Mouse (Mus musculus): ENCODE data around the gene H2-Q6. TPM values are rescaled to one million over a fixed set of nuclear protein-coding genes. Genes with fewer than 3 reads are reported as not detected.
"Not testable (repeated sequence)": the region's sequence is repeated elsewhere in the genome, so short reads cannot be mapped to it uniquely, and the experiment has no call there.

Gene H2-Q6
- total and polyA plus RNA-seq, 3 experiments = 1.2 to 40.3 (median 3.7) TPM

- H3K9ac ChIP-seq (ENCODE audit: low read depth, low read length); DNase-seq; H3K4me1 ChIP-seq (ENCODE audit: control insufficient read depth, insufficient read depth, low read length); H3K36me3 ChIP-seq (ENCODE audit: control insufficient read depth, insufficient read depth, low read length); H3K79me2 ChIP-seq (replicated peaks; ENCODE audit: control insufficient read depth, insufficient read depth, low read length); H3K27me3 ChIP-seq (ENCODE audit: control insufficient read depth, insufficient read depth, low read length); H3K4me3 ChIP-seq; H3K27ac ChIP-seq; intact Hi-C loops (cut with DNase I): not testable (repeated sequence)
- 83% methylated on average over 6 of the region's 6 CpGs for WGBS
Measured at GRCm38 (mm10) chr17:35428883-35429282, 4.2 kb downstream of the H2-Q6 start.

GRCm38 (mm10) chr17:35430671-35431070, 6.0 kb downstream of the H2-Q6 start:
- intact Hi-C loops (cut with DNase I); H3K9ac ChIP-seq (ENCODE audit: low read depth, low read length); H3K4me3 ChIP-seq; H3K36me3 ChIP-seq (ENCODE audit: control insufficient read depth, insufficient read depth, low read length); H3K27ac ChIP-seq; H3K79me2 ChIP-seq (replicated peaks; ENCODE audit: control insufficient read depth, insufficient read depth, low read length); H3K4me1 ChIP-seq (ENCODE audit: control insufficient read depth, insufficient read depth, low read length); H3K27me3 ChIP-seq (ENCODE audit: control insufficient read depth, insufficient read depth, low read length); DNase-seq: not testable (repeated sequence)
- WGBS = 80% methylated on average over 6 of the region's 6 CpGs

GRCm38 (mm10) chr17:35432167-35432566, 7.5 kb downstream of the H2-Q6 start:
- H3K27ac ChIP-seq; intact Hi-C loops (cut with DNase I); H3K36me3 ChIP-seq (ENCODE audit: control insufficient read depth, insufficient read depth, low read length); H3K79me2 ChIP-seq (replicated peaks; ENCODE audit: control insufficient read depth, insufficient read depth, low read length); H3K27me3 ChIP-seq (ENCODE audit: control insufficient read depth, insufficient read depth, low read length); H3K4me1 ChIP-seq (ENCODE audit: control insufficient read depth, insufficient read depth, low read length); H3K9ac ChIP-seq (ENCODE audit: low read depth, low read length); H3K4me3 ChIP-seq; DNase-seq: not testable (repeated sequence)
- WGBS = 84% methylated on average over 3 of the region's 3 CpGs

GRCm38 (mm10) chr17:35434836-35435235, 10.2 kb downstream of the H2-Q6 start:
- not testable (repeated sequence) for H3K27me3 ChIP-seq (ENCODE audit: control insufficient read depth, insufficient read depth, low read length)

GRCm38 (mm10) chr17:35435577-35435976, 10.9 kb downstream of the H2-Q6 start:
- H3K27ac ChIP-seq; H3K9ac ChIP-seq (ENCODE audit: low read depth, low read length); H3K79me2 ChIP-seq (replicated peaks; ENCODE audit: control insufficient read depth, insufficient read depth, low read length); H3K4me3 ChIP-seq; DNase-seq; H3K4me1 ChIP-seq (ENCODE audit: control insufficient read depth, insufficient read depth, low read length); H3K27me3 ChIP-seq (ENCODE audit: control insufficient read depth, insufficient read depth, low read length); H3K36me3 ChIP-seq (ENCODE audit: control insufficient read depth, insufficient read depth, low read length); intact Hi-C loops (cut with DNase I): not testable (repeated sequence)
- WGBS = 67% methylated on average over 3 of the region's 3 CpGs

More at GRCm38 (mm10) chr17:35434836-35435235, 10.2 kb downstream of the H2-Q6 start:
- H3K79me2 ChIP-seq (replicated peaks; ENCODE audit: control insufficient read depth, insufficient read depth, low read length); H3K36me3 ChIP-seq (ENCODE audit: control insufficient read depth, insufficient read depth, low read length); H3K9ac ChIP-seq (ENCODE audit: low read depth, low read length); H3K4me3 ChIP-seq; H3K27ac ChIP-seq; intact Hi-C loops (cut with DNase I); H3K4me1 ChIP-seq (ENCODE audit: control insufficient read depth, insufficient read depth, low read length); DNase-seq: not testable (repeated sequence)
- peak; percentile 57 for TF ChIP-seq CTCF (IDR thresholded peaks at IDR 0.05)
- WGBS = 10% methylated on average over 8 of the region's 8 CpGs

- H3K79me2 ChIP-seq (replicated peaks; ENCODE audit: control insufficient read depth, insufficient read depth, low read length); H3K36me3 ChIP-seq (ENCODE audit: control insufficient read depth, insufficient read depth, low read length); H3K9ac ChIP-seq (ENCODE audit: low read depth, low read length); H3K27me3 ChIP-seq (ENCODE audit: control insufficient read depth, insufficient read depth, low read length); DNase-seq; H3K4me3 ChIP-seq; intact Hi-C loops (cut with DNase I); H3K4me1 ChIP-seq (ENCODE audit: control insufficient read depth, insufficient read depth, low read length); H3K27ac ChIP-seq: not testable (repeated sequence)
- 51% methylated on average over 1 of the region's 1 CpGs for WGBS
Measured at GRCm38 (mm10) chr17:35437386-35437936, 12.8 kb downstream of the H2-Q6 start.

GRCm38 (mm10) chr17:35438395-35438794, 13.7 kb downstream of the H2-Q6 start:
- H3K27me3 ChIP-seq (ENCODE audit: control insufficient read depth, insufficient read depth, low read length); H3K9ac ChIP-seq (ENCODE audit: low read depth, low read length); H3K79me2 ChIP-seq (replicated peaks; ENCODE audit: control insufficient read depth, insufficient read depth, low read length); DNase-seq; H3K4me1 ChIP-seq (ENCODE audit: control insufficient read depth, insufficient read depth, low read length); H3K36me3 ChIP-seq (ENCODE audit: control insufficient read depth, insufficient read depth, low read length); H3K4me3 ChIP-seq; intact Hi-C loops (cut with DNase I); H3K27ac ChIP-seq: not testable (repeated sequence)
- 96% methylated on average over 3 of the region's 3 CpGs for WGBS

GRCm38 (mm10) chr17:35438885-35439284, 14.2 kb downstream of the H2-Q6 start, which contains the start of gene H2-Q7:
Gene H2-Q7 (plus strand): TSS chr17:35439155.
- H3K4me1 ChIP-seq (ENCODE audit: control insufficient read depth, insufficient read depth, low read length); H3K27me3 ChIP-seq (ENCODE audit: control insufficient read depth, insufficient read depth, low read length); H3K36me3 ChIP-seq (ENCODE audit: control insufficient read depth, insufficient read depth, low read length); H3K79me2 ChIP-seq (replicated peaks; ENCODE audit: control insufficient read depth, insufficient read depth, low read length); H3K27ac ChIP-seq; intact Hi-C loops (cut with DNase I): not testable (repeated sequence)
- H3K4me3 ChIP-seq = peak within 1 kb of the TSS; percentile 51
- 6% methylated on average over 18 of the region's 18 CpGs for WGBS
- DNase-seq = peak; percentile 81 to 88
- H3K9ac ChIP-seq (ENCODE audit: low read depth, low read length) = peak within 1 kb of the TSS; percentile 56

GRCm38 (mm10) chr17:35439295-35439747, 14.7 kb downstream of the H2-Q6 start:
- under 1% methylated on average over 48 of the region's 48 CpGs for WGBS
- peak in 1 of 2 experiments; percentile 50 for DNase-seq
- H3K79me2 ChIP-seq (replicated peaks; ENCODE audit: control insufficient read depth, insufficient read depth, low read length); intact Hi-C loops (cut with DNase I); H3K36me3 ChIP-seq (ENCODE audit: control insufficient read depth, insufficient read depth, low read length); H3K4me1 ChIP-seq (ENCODE audit: control insufficient read depth, insufficient read depth, low read length); H3K27ac ChIP-seq; H3K27me3 ChIP-seq (ENCODE audit: control insufficient read depth, insufficient read depth, low read length): not testable (repeated sequence)
- Histone ChIP-seq H3K4me3 (peak overlapping the region; percentile 51), H3K9ac (ENCODE audit: low read depth, low read length) (peak overlapping the region; percentile 56)

GRCm38 (mm10) chr17:35439925-35440645, 15.4 kb downstream of the H2-Q6 start:
- H3K4me1 ChIP-seq (ENCODE audit: control insufficient read depth, insufficient read depth, low read length); H3K36me3 ChIP-seq (ENCODE audit: control insufficient read depth, insufficient read depth, low read length); H3K4me3 ChIP-seq; intact Hi-C loops (cut with DNase I); H3K27me3 ChIP-seq (ENCODE audit: control insufficient read depth, insufficient read depth, low read length); H3K9ac ChIP-seq (ENCODE audit: low read depth, low read length); H3K27ac ChIP-seq; H3K79me2 ChIP-seq (replicated peaks; ENCODE audit: control insufficient read depth, insufficient read depth, low read length); DNase-seq: not testable (repeated sequence)
- 48% methylated on average over 27 of the region's 27 CpGs for WGBS
